Mouse (Mus musculus) adrenal gland, postnatal 4 days (tissue): ENCODE results near the gene Ensa. TPM values are rescaled to one million over a fixed set of nuclear protein-coding genes. Genes with fewer than 3 reads are reported as not detected.
"Not testable (repeated sequence)": the region's sequence is repeated elsewhere in the genome, so short reads cannot be mapped to it uniquely, and the experiment has no call there.

Source experiments
- DNase-seq, 2 experiments: peaks; one replicate each; pipeline ENCODE4 v3.0.0; 2021 to 2022; ENCODE audit warnings: low spot score in 2 of 2, mixed read lengths in 2 of 2
- total RNA-seq, 2 experiments: library from RNA; stranded (reverse); gene quantifications; 2 replicates each; pipeline ENCODE4 v1.2.3; 2021

Ensa gene
- total RNA-seq, 2 experiments from 2014 or later, result 79.6 to 82.2 TPM

- no peak for DNase-seq
Observed at GRCm38 (mm10) chr3:95639694-95640093, 14.9 kb downstream of the Ensa start.

- DNase-seq, result no peak
Observed at GRCm38 (mm10) chr3:95643097-95643496, 18.3 kb downstream of the Ensa start.

GRCm38 (mm10) chr3:95645313-95646235 is 20.8 kb downstream of the Ensa start:
- DNase-seq, result no peak

GRCm38 (mm10) chr3:95648016-95648415 is 23.2 kb downstream of the Ensa start:
- no peak for DNase-seq

- no peak for DNase-seq
Observed at GRCm38 (mm10) chr3:95650276-95651032, 25.7 kb downstream of the Ensa start.

GRCm38 (mm10) chr3:95651033-95651373 is 26.2 kb downstream of the Ensa start:
- DNase-seq, result no peak

GRCm38 (mm10) chr3:95651391-95652203 is 26.8 kb downstream of the Ensa start:
- no peak for DNase-seq

- DNase-seq, result no peak
Observed at GRCm38 (mm10) chr3:95652204-95652811, 27.5 kb downstream of the Ensa start.

- DNase-seq, result no peak
Observed at GRCm38 (mm10) chr3:95652871-95653270, 28.1 kb downstream of the Ensa start.

GRCm38 (mm10) chr3:95653473-95654034 is 28.8 kb downstream of the Ensa start:
- no peak for DNase-seq

- not testable (repeated sequence) for DNase-seq
Observed at GRCm38 (mm10) chr3:95654371-95654770, 29.6 kb downstream of the Ensa start.

- no peak for DNase-seq
Observed at GRCm38 (mm10) chr3:95655437-95655836, 30.6 kb downstream of the Ensa start.

- DNase-seq, result no peak
Observed at GRCm38 (mm10) chr3:95657108-95657507, 32.3 kb downstream of the Ensa start.

- no peak for DNase-seq
Observed at GRCm38 (mm10) chr3:95657711-95658110, 32.9 kb downstream of the Ensa start.

- DNase-seq, result peak; percentile 91 to 92
Observed at GRCm38 (mm10) chr3:95658236-95658867, 33.6 kb downstream of the Ensa start, which contains the start of gene Mcl1. Mcl1 (plus strand) TSS chr3:95658788.

- peak; percentile 42 to 43 for DNase-seq
Observed at GRCm38 (mm10) chr3:95658868-95659712, 34.3 kb downstream of the Ensa start.

- DNase-seq, result no peak
Observed at GRCm38 (mm10) chr3:95659948-95660347, 35.2 kb downstream of the Ensa start.

GRCm38 (mm10) chr3:95660788-95661478 is 36.1 kb downstream of the Ensa start:
- no peak for DNase-seq
